Mouse (Mus musculus): ENCODE measurements around the gene Vmn2r22. TPM values are rescaled to one million over a fixed set of nuclear protein-coding genes. Genes with fewer than 3 reads are reported as not detected.
"Not testable (repeated sequence)": the region's sequence is repeated elsewhere in the genome, so short reads cannot be mapped to it uniquely, and the experiment has no call there.

Vmn2r22 gene
- polyA plus RNA-seq (2015; fragmentation: Nextera tagmentation; extraction: Ambion mirVana) = not detected in 2 replicates

GRCm38 (mm10) chr6:123650625-123651024 is at the start of gene Vmn2r22:
TSS of gene Vmn2r22 (minus strand) at chr6:123650725.
- H3K9ac ChIP-seq; H3K27ac ChIP-seq; H3K27me3 ChIP-seq; H3K4me1 ChIP-seq; H3K9me3 ChIP-seq (replicated peaks); H3K4me3 ChIP-seq; H3K4me2 ChIP-seq; ATAC-seq; H3K36me3 ChIP-seq (ENCODE audit: poor library complexity, severe bottlenecking): not testable (repeated sequence)
- 80% methylated on average over 3 of the region's 3 CpGs for WGBS

- Histone ChIP-seq H3K4me1 (peaks cover 8% of the 10 kb centered on the region; the same call in 1 of the 2 replicates), H3K36me3 (ENCODE audit: poor library complexity, severe bottlenecking) (no peaks in the 10 kb centered on the region), H3K9ac (no peak overlapping the region), H3K27ac (no peak overlapping the region), H3K4me3 (no peak overlapping the region), H3K27me3 (no peaks in the 10 kb centered on the region), H3K9me3 (replicated peaks) (no peaks in the 10 kb centered on the region), H3K4me2 (no peak overlapping the region)
- ATAC-seq = peak; percentile 51; the same call in 1 of the 2 replicates
Observed at GRCm38 (mm10) chr6:123697213-123697612, 46.7 kb upstream of the Vmn2r22 start.

- not testable (repeated sequence) for H3K9me3 ChIP-seq (replicated peaks); H3K4me3 ChIP-seq; H3K36me3 ChIP-seq (ENCODE audit: poor library complexity, severe bottlenecking); ATAC-seq; H3K4me1 ChIP-seq; H3K27me3 ChIP-seq; H3K9ac ChIP-seq; H3K27ac ChIP-seq; H3K4me2 ChIP-seq
- 17% methylated on average over 1 of the region's 1 CpGs for WGBS
Observed at GRCm38 (mm10) chr6:123696639-123697038, 46.1 kb upstream of the Vmn2r22 start.

GRCm38 (mm10) chr6:123657040-123657439 is 6.5 kb upstream of the Vmn2r22 start:
- WGBS = 58% methylated on average over 6 of the region's 6 CpGs
- Histone ChIP-seq H3K27me3 (no peaks in the 10 kb centered on the region), H3K4me1 (no peaks in the 10 kb centered on the region), H3K9me3 (replicated peaks) (no peaks in the 10 kb centered on the region), H3K4me2 (no peak overlapping the region), H3K4me3 (no peak overlapping the region), H3K9ac (no peak overlapping the region), H3K27ac (no peak overlapping the region), H3K36me3 (ENCODE audit: poor library complexity, severe bottlenecking) (no peaks in the 10 kb centered on the region)
- ATAC-seq = no peak

GRCm38 (mm10) chr6:123639394-123639793 is 11.1 kb downstream of the Vmn2r22 start:
- WGBS = 89% methylated on average over 4 of the region's 4 CpGs
- not testable (repeated sequence) for ATAC-seq; H3K9me3 ChIP-seq (replicated peaks)

GRCm38 (mm10) chr6:123623784-123624183 is 26.7 kb downstream of the Vmn2r22 start:
- not testable (repeated sequence) for H3K9me3 ChIP-seq (replicated peaks); H3K4me1 ChIP-seq; H3K36me3 ChIP-seq (ENCODE audit: poor library complexity, severe bottlenecking); ATAC-seq; H3K4me3 ChIP-seq; H3K27ac ChIP-seq; H3K27me3 ChIP-seq; H3K4me2 ChIP-seq; H3K9ac ChIP-seq
- WGBS = no CpG with 5 or more reads among the region's 2 CpGs

More at GRCm38 (mm10) chr6:123639394-123639793, 11.1 kb downstream of the Vmn2r22 start:
- not testable (repeated sequence) for H3K4me1 ChIP-seq; H3K4me2 ChIP-seq; H3K27ac ChIP-seq; H3K4me3 ChIP-seq; H3K9ac ChIP-seq; H3K27me3 ChIP-seq; H3K36me3 ChIP-seq (ENCODE audit: poor library complexity, severe bottlenecking)

- not testable (repeated sequence) for H3K9ac ChIP-seq; H3K4me1 ChIP-seq; H3K27me3 ChIP-seq; H3K36me3 ChIP-seq (ENCODE audit: poor library complexity, severe bottlenecking); ATAC-seq; H3K4me2 ChIP-seq; H3K27ac ChIP-seq; H3K9me3 ChIP-seq (replicated peaks); H3K4me3 ChIP-seq
- no CpG with 5 or more reads among the region's 5 CpGs for WGBS
Observed at GRCm38 (mm10) chr6:123588368-123588767, 62.2 kb downstream of the Vmn2r22 start.

GRCm38 (mm10) chr6:123587796-123588328 is 62.7 kb downstream of the Vmn2r22 start:
- H3K4me2 ChIP-seq; H3K9me3 ChIP-seq (replicated peaks); H3K4me3 ChIP-seq; H3K27me3 ChIP-seq; H3K27ac ChIP-seq; ATAC-seq; H3K4me1 ChIP-seq; H3K36me3 ChIP-seq (ENCODE audit: poor library complexity, severe bottlenecking); H3K9ac ChIP-seq: not testable (repeated sequence)
- no CpG with 5 or more reads among the region's 2 CpGs for WGBS

- WGBS = no CpG with 5 or more reads among the region's 1 CpGs
- H3K27me3 ChIP-seq; ATAC-seq; H3K9ac ChIP-seq; H3K4me2 ChIP-seq; H3K36me3 ChIP-seq (ENCODE audit: poor library complexity, severe bottlenecking); H3K27ac ChIP-seq; H3K9me3 ChIP-seq (replicated peaks); H3K4me3 ChIP-seq; H3K4me1 ChIP-seq: not testable (repeated sequence)
Observed at GRCm38 (mm10) chr6:123583988-123584387, 66.5 kb downstream of the Vmn2r22 start.

GRCm38 (mm10) chr6:123574698-123575097 is 75.8 kb downstream of the Vmn2r22 start:
- H3K36me3 ChIP-seq (ENCODE audit: poor library complexity, severe bottlenecking); H3K9me3 ChIP-seq (replicated peaks); H3K27me3 ChIP-seq; H3K27ac ChIP-seq; H3K4me3 ChIP-seq; ATAC-seq; H3K4me2 ChIP-seq; H3K9ac ChIP-seq; H3K4me1 ChIP-seq: not testable (repeated sequence)
- WGBS = no CpG with 5 or more reads among the region's 2 CpGs

Other genes starting within 250 kb of the Vmn2r22 start
- not detected in 2 replicates for gene Vmn2r20, start 232.6 kb downstream of the Vmn2r22 start, polyA plus RNA-seq (2015; fragmentation: Nextera tagmentation; extraction: Ambion mirVana)
- gene Vmn2r21, start 117.3 kb downstream of the Vmn2r22 start, polyA plus RNA-seq (2015; fragmentation: Nextera tagmentation; extraction: Ambion mirVana) = not detected in 2 replicates
- gene Vmn2r23, start 51.9 kb upstream of the Vmn2r22 start, polyA plus RNA-seq (2015; fragmentation: Nextera tagmentation; extraction: Ambion mirVana) = not detected in 2 replicates
- gene Vmn2r24, start 128.2 kb upstream of the Vmn2r22 start, polyA plus RNA-seq (2015; fragmentation: Nextera tagmentation; extraction: Ambion mirVana) = not detected in 2 replicates
- not detected in 2 replicates for gene Vmn2r25, start 202.7 kb upstream of the Vmn2r22 start, polyA plus RNA-seq (2015; fragmentation: Nextera tagmentation; extraction: Ambion mirVana)